In genomic region chr6:19034268-19034667, GRCm38 (mm10) we compare ENCODE assay signal across 23 mouse cellular contexts.
"Had no signal": no experiment of that assay in that cellular context is flagged by ENCODE, and none has a peak within 500 bp of the region (broad histone marks: within the 10 kb centered on the region; RNA-seq: fewer than 3 reads in every experiment).

No protein-coding gene starts in this region.

- H3K4me2 ChIP-seq: heart, embryonic 11.5 days; heart, embryonic 13.5 days; heart, embryonic 15.5 days; hindbrain, embryonic 13.5 days; hindbrain, embryonic 15.5 days; limb, embryonic 13.5 days; limb, embryonic 15.5 days; liver, embryonic 12.5 days had no signal

- H3K9me3 ChIP-seq: heart, embryonic 13.5 days; heart, embryonic 15.5 days; hindbrain, embryonic 13.5 days; hindbrain, embryonic 15.5 days; limb, embryonic 13.5 days; limb, embryonic 15.5 days; liver, embryonic 12.5 days had no signal

- H3K4me3 ChIP-seq: heart, adult 2 months; heart, embryonic 13.5 days; heart, embryonic 15.5 days; hindbrain, embryonic 13.5 days; hindbrain, embryonic 15.5 days; limb, embryonic 13.5 days; limb, embryonic 15.5 days; liver, embryonic 12.5 days had no signal

- H3K4me1 ChIP-seq: heart, embryonic 13.5 days; heart, embryonic 15.5 days; hindbrain, embryonic 13.5 days; hindbrain, embryonic 15.5 days; limb, embryonic 13.5 days; limb, embryonic 15.5 days; liver, embryonic 12.5 days had no signal

- H3K36me3 ChIP-seq: heart, embryonic 13.5 days; heart, embryonic 15.5 days; hindbrain, embryonic 13.5 days; hindbrain, embryonic 15.5 days; limb, embryonic 13.5 days; limb, embryonic 15.5 days; liver, embryonic 12.5 days had no signal

- ATAC-seq: forebrain, postnatal 0 days; hindbrain, postnatal 0 days; intestine, embryonic 16.5 days; liver, embryonic 12.5 days had no signal

- H3K9ac ChIP-seq: forebrain, postnatal 0 days; heart, embryonic 13.5 days; heart, embryonic 15.5 days; hindbrain, embryonic 13.5 days; hindbrain, embryonic 15.5 days; limb, embryonic 13.5 days; limb, embryonic 15.5 days; liver, embryonic 12.5 days; liver, embryonic 14.5 days had no signal

- DNase-seq: forebrain, postnatal 0 days; gastrocnemius, postnatal 14 days; gastrocnemius, postnatal 36 days; heart, adult 11 months; heart, adult 2 months; heart, postnatal 14 days; heart, postnatal 36 days; kidney, adult 8-10 months; kidney, postnatal 25 days; layer of hippocampus, adult 9-11 months; layer of hippocampus, postnatal 36 days; left cerebral cortex, postnatal 4 days had no signal

- H3K27ac ChIP-seq: heart, adult 2 months; heart, embryonic 13.5 days; heart, embryonic 15.5 days; hindbrain, embryonic 13.5 days; hindbrain, embryonic 15.5 days; hindbrain, postnatal 0 days; limb, embryonic 13.5 days; limb, embryonic 15.5 days; liver, embryonic 12.5 days; liver, embryonic 14.5 days had no signal

- H3K27me3 ChIP-seq: heart, embryonic 13.5 days; heart, embryonic 15.5 days; hindbrain, embryonic 13.5 days; hindbrain, embryonic 15.5 days; limb, embryonic 13.5 days; limb, embryonic 15.5 days; liver, embryonic 12.5 days had no signal
